Mouse (Mus musculus) lung, postnatal 10 days (tissue): Measurements from ENCODE around the gene Slc22a6.

Experiments used
- DNase-seq: peaks from one replicate; pipeline ENCODE4 v3.0.0; 2021

Slc22a6 gene

DNA sequence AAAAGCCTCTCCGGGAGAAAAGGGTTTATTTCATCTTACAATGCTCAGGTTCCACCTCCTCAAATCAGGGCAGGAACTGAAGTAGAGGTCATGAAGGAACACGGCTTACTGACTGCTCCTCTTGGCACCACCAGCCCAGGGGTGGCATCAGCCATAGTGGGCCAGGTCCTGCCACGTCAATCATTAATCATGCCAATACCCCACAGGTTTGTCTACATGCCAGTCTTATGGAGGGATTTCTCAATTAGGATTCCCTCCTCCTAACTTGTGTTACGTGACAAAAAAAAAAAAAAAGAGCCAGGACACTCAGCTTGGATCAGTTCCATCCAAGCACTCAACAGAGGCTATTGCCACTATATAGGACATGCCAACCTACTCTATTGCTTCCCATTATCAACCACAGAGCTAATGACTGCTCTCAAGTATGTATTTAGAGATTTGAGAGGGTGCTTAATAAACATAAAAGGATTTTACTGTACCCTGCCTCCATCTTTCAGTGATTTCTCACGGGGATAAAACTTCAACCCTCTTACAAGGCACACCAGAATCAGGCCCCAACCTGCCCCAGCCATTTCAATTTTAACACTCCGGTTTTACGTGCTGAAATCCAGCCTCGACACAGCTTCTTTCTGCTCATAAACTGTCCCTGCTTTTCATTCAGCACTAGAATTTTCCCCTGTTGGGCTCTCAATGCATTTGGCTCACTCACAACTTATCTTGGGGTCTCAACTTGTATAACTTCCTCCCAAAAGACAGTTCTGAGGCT, 6.3 kb upstream of the Slc22a6 start:
- no peak for DNase-seq

DNA sequence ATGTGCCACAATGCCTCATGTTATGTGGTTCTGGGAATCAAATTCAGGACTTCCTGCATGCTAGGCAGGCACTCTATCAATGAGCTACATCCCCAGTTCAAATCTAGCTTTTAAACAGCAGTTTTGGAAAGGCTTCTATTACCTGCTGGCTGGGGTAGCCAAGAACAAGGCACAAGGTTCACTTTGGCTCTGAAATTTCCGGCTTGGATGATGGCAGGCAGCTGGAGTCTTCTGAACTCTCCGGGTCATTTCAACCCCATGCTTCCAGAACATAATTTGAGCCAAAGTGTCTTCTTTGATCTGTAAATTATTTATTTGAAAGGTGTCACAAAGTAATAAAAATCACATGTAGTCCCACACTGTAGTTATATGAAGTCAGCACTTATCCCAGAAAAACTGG, 4.7 kb upstream of the Slc22a6 start:
- no peak for DNase-seq

DNA sequence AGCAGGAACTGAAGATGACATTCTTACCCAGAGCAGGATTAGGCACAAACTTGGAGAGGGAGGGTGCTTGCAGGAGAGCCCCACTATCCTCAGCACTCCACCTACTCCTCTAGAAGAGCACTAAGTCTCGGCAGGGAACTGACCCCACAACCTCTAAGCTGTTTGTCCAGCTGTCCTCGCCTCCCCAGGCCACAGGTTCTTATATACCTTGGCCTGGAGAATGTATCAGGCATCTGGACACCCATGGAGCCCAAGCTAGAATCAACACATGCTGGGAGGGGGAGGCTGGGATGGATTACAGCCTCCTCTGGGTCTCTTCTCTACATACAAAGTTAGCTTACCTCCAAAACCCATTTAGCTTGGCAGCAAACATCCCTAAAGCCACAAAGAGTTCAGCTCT, 3.5 kb upstream of the Slc22a6 start:
- DNase-seq, result no peak

DNA sequence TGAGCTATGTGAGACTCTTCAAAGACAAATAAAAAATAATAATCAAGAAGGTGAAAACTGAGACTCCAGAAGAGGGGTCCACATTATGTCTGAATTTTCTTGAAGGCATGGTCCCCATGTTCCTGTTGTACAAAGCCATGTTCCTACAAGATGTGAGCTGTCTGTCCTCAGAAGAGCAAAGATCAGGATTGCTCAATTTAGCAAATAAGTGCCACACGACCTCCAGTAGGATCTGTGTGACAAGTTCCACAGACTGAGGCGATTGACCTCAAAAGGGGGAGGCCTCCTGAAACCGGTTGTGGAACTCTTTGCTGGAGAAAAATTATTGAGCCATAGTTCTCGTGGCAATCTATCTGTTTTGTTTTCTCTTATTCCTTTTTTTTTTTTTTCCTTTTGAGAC, 1.5 kb upstream of the Slc22a6 start:
- DNase-seq, result no peak

DNA sequence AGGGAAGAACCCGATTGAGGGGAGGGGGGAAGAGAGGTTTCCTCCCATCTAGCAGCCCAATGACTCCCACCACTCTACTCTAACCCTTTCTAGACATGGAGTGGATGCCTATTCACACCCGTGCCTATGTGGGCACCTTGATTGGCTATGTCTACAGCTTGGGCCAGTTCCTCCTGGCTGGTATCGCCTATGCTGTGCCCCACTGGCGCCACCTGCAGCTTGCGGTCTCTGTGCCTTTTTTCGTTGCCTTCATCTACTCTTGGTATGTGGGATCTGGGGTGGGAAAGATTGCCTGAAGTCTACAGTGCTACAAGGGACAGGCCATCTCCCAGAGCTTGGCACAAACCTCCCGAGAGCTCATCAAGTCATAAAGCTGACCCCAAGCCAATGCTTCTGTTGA, 3.3 kb downstream of the Slc22a6 start:
- no peak for DNase-seq

DNA sequence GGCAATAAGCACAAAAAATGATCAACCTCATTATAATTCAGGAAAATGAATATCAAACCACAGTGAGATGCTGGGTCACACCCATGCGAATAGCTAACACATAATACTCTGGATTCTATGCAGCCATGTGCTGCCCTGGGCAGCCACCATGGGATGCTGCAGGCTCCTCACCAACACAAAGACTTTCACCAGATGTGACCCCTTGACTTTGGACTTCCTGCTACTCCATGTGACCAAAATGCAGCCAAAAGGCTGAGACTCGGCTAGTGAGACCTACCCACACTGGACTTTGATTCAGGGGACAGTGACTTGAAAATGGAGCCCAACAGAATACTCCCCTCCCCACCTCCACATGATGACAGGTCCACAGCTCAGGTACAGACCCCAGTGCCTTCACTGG, 12.4 kb downstream of the Slc22a6 start:
- DNase-seq, result no peak

DNA sequence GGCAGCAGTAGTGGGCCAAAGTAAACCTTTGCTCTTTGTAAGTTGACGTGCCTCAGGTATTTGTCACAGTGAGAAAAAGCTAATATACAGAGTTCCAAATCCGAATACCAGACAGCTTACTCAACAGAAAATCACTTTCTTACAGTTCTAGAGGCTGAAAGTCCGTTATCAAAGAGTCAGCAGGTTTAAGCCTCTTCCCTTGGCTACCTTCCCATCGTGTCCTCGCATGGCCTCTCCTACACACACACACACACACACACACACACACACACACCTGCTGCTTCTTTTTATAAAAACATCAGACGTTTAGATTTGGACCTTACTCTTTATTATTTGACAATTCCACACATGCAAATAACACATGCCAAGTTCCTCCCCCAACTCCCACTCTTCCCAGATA, 13.0 kb downstream of the Slc22a6 start:
- no peak for DNase-seq

DNA sequence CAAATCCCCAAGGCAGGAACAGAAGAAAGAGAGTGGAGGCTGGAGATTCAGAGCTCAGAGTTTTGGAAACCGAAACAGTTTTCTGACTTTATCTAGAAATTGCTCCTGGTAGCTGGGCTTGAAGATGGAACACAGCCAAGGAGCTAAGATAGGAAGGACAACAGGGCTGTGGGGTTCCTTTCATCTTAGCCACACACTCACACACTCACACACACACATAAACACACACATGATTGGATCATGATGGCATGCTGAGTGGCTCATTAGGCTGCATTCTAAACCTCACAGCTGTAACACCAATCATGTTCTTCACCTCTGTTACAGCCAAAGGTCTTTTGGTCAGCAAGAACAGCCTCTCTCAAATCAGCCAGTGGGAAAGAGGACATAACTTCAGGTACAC, 14.2 kb downstream of the Slc22a6 start:
- DNase-seq, result no peak

DNA sequence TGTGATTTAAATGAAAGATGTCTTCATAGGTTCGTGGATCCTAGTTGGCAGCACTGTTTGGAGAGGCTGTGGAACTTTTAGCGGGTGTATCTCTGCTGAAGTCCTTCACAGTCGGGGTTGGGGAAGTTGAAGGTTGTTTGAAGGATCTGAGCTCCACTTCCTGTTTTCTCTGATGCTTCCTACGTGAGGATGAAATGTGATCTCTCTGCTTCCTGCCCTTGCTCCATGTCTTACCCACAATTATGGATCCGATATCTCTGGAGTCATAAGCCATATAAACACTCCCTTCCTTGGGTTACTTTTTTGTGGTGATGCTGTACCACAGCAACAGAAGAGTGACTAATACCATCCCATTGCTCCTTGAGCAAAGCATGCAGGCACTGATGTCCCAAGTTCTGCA, 24.2 kb downstream of the Slc22a6 start:
- DNase-seq, result no peak

DNA sequence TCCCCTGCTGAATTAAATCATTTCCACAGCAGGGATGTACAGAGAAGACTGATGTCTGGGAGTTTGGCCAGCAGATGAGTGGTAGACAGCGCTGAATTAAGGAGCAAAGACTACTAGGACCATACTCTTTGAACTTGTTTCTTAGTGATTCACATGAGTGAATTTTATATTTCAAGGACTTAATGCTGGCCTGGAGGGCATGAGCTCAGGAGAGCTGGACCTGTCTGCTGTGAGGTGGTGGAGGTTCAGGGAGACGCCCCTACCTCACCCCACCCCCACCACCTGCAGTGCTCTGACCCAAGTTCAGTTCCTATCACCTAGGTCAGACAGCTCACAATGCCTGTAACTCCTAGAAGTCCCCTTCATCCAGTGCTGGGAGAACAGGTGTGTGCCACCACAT, 28.6 kb downstream of the Slc22a6 start:
- DNase-seq, result no peak

DNA sequence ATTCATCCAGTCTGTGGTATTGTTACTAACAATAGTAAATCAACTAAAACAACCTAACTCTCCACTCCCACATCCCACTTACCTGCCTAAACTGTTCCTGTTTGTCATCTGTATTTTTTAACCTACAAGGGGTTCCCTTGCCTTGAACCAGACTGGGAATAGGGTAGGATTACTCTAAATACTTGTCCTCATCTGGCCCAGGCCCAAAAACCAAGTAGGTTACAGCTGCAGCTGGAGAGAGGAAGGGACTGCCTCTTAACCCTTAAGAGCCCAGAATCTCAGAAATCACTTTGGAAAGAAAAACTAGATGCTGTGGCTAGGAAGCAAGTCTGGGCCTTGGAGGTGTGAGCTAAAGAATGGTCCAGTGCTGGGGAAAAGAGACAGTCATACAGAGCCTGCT, 38.0 kb downstream of the Slc22a6 start:
- peak; percentile 14 for DNase-seq

DNA sequence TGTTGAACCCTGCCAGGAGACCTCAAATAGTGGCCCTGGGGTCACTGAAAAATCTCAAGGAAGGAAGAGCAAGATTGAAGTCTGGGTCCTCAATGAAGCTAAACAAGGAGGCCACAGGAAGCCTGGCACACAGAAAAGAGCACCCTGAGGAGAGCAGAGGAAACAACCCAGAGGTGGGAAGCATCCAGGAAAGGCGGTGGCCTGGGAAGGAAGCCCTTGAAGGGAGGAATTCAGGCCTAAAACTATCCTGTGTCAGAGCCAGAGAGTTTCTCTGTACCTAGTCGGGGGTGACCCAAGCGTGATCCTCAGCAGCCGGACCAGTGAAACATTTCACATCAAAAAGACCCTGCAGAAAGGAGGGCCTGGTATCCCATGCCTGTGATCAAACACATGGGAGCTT, 38.5 kb downstream of the Slc22a6 start:
- peak; percentile 27 for DNase-seq

DNA sequence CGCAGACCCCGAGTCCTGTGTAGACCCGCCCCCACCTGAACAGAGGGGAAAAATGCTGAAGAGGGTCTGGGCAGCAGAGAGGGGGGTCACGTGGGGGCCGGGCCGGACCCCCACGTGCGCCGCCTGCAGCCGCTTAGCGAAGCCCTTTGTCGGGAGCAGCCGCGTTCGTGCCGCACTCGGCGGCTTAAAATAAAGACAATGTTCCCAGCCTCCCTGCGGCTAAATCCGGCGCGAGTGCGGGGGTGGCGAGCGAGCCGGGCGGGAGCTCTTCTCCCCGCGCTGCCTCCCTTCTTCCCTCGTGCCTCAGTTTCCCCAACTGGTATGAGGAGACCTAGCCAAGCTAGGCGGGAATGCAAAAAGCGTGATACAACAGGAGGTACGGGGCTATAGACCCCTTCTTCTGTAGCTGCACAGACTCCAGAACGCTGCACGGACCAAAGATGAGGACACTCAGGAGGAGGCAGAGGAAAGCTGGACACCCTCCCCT, 44.0 kb downstream of the Slc22a6 start:
- DNase-seq, result no peak

DNA sequence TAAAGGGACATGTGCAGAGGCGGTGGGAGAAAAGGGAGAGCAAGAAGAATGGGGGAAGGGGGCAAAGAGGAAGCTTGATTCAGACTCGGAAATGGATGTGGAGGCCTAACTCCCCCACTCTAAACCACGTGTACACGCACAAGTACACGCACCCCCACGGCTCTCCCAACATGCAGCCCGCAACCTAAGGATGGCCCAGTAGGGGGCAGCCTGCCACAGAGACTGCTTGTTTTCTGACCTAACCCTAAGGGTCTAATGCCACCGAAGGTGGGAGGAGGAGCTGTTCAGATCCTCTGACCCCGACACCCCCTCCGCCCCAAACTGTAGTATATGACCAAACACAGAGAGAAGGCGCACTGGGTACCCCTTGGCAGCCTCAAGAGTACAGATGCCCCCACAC, 44.5 kb downstream of the Slc22a6 start:
- DNase-seq, result peak; percentile 74

DNA sequence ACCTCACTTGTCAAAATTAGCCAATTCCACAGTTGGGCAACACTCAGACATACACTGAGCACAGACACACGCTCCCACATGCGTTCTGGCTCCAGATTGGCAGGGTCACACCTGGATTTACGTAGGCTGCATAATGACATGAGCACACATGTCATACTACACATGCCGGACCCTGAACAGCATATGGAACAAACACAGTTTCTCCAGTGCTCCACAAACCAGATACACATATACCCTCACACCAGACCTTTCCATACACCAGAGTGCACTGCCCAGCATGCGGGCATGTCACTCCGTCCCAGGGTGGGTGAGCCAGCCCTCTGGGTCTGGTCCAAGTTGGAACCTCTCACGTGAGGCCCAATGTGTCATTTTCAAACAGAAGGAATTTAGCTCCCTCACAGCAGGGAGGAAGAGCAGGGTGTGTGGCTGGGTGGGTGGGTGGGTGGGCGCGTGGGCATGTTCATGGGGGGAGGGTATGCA, 45.6 kb downstream of the Slc22a6 start, which contains the start of gene Chrm1:
Gene Chrm1 (plus strand): TSS at position 430 of the 480 bp plus-strand sequence.
- no peak for DNase-seq

DNA sequence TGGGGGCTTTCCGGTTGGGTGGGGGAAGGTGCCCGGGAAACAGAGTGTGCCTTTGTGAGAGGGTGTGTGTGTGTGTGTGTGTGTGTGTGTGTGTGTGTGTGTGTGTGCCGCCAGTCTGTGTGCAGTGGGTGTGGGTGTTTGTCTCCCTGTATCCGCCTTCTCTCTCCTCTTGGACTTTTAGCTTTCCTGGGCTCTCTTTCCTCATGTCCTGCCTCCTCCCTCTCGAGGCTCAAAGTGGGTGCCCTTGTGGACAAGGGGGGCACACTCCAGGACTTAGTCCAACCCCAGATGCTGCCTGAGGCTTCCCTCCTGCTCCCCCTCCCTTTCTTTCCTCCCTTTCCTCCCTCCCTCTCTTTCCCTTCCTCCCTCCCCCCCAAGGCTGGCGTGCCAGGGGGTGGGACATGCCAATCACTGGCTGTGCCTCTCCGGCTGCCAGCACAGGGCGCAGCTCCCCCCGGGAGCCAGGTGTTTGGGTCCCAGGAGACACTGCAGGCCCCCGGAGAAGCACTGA, 46.1 kb downstream of the Slc22a6 start:
- DNase-seq, result no peak

DNA sequence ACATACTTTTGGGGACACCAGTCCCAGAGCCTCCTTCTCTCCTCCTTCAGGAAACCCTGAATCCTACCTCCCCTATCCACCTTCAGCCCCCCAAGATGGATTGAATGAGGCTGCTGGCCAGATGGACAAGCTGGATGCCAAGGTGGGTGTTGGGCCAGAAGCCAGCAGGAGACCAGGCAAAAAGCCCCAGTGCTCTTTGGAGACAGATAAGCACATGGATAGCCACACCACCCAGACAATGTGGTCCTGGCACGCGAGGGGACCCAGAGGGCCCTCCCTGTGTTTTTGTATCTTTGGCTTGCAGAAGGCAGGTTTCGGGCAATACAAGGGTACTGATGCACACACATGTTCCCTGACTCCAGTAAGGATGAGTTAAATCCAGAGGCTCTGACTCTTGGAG, 47.0 kb downstream of the Slc22a6 start:
- no peak for DNase-seq

DNA sequence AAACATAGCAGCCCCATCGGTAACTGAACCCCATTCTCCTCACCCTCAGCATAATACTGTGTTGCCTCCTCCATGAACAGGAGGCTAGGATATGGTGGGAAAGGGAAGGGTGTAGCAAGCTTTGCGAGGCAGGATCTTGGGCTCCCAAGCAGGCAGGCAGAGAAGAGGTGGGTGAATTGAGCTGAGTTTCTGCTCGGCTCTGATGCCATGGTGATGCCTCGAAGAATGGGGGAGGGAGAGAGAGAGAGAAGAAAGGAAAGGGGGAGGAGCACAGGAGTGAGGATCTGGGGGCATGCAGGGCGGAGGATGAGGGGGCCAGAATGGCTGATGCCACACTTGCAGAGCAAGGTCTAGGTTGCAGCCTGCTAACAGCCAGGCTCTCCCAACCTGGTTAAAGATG, 47.9 kb downstream of the Slc22a6 start:
- DNase-seq, result no peak

DNA sequence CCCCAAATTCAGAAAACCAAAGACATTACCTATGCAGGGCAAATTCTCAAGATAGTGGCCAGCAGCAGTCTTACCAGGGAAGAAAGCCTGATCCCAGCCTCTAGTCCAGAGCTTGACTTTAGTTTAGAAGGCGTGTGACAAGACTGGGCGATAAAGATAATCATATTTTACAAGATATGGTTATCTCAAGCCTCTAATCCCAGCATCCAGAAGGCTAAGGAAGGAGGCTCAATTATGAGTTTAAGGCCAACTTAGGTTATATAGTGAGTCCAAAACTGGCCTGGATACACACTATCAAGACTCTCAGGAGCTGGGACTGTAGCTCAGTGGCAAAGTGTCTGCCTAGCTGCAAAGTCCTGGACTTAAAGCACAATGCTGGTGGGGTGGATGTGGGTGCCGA, 55.0 kb downstream of the Slc22a6 start:
- DNase-seq, result no peak

DNA sequence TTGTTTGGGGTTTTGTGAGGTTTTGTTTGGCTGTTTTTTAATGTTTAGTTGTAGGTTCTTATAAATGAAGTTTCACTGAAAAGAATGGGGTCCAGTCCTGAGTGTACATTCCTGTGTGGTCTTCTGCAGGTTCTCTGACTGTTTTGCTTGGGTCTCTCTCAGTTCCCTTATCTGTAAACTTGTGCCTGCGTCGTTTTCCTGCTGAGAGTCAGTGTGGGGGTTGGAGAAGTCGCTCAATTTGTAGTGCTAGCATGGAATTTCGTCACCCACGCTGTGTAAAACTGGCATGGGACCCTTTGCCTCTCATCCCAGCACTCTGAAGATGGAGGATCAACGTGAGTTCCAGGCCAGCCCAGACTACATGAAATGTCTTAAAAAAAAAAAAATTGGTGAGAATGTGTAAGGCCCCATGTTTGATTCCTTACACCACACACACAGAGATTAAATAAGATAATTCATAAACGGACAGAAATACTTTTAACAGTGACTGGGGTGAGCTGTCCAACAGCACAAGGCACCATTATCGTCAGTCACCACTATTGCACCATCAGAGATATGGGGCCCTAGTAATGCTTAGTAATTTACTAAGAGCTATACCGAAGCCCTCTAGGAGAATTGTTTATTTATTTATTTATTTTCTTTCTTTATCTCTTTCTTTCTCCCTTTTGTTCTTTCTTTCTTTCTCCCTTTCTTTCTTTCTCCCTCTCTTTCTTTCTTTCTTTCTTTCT, 55.7 kb downstream of the Slc22a6 start:
- no peak for DNase-seq
